Mouse (Mus musculus): ENCODE data around the gene Gm49358. TPM values are rescaled to one million over a fixed set of nuclear protein-coding genes. Genes with fewer than 3 reads are reported as not detected.

Gene Gm49358
- total and polyA plus RNA-seq, 3 experiments = 2.0 TPM; not detected in 2

DNA sequence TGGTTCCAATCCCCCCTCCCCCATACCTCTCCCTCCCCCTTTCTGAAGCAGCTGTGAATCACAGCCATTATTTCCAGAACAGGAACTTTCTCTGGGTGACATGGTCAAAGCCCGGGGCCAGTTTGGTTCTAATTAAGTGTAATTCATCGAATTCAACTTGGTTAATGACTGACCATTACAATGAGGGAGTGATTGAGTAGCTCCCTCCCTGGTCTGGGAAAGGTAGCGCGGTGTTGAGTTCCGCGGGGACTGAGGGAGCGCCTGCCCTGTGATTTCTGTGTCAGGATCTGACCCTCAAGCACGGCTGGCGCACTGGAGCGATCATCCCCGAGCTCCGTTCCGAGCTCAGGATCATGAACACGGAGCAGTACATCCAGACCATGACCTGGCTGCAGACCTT is 61.1 kb downstream of the Gm49358 start:
- Histone ChIP-seq H3K4me3 (replicated peaks in 1 of 3; ENCODE audit: low read depth in 2 of 3, low read length in 2 of 3, poor library complexity in 1 of 3) (no peak overlapping the region), H3K9ac (ENCODE audit: insufficient read depth, low read depth) (no peak overlapping the region), H3K4me1 (ENCODE audit: control insufficient read depth in 1 of 2, insufficient read depth in 2 of 2) (peaks cover 0 to 42% of the 10 kb centered on the region in 2 experiments; a peak in 2 of 4 replicates), H3K9me3 (replicated peaks; ENCODE audit: low read length) (peaks cover 2% of the 10 kb centered on the region), H3K79me2 (replicated peaks; ENCODE audit: control insufficient read depth, extremely low read depth, insufficient read depth, poor library complexity, severe bottlenecking) (no peaks in the 10 kb centered on the region), H3K36me3 (replicated peaks in 1 of 2; ENCODE audit: control insufficient read depth in 1 of 2, insufficient read depth in 1 of 2, low read length in 1 of 2) (peaks cover 37 to 95% of the 10 kb centered on the region in 2 experiments), H3K4me2 (ENCODE audit: insufficient read depth, low read depth, poor library complexity, severe bottlenecking) (no peak overlapping the region), H3K27me3 (replicated peaks) (no peaks in the 10 kb centered on the region), H3K27ac (ENCODE audit: insufficient read depth, low read depth) (no peak overlapping the region)
- TF ChIP-seq SMC3 (IDR thresholded peaks at IDR 0.05; ENCODE audit: low read depth, low read length) (no peak), MYC (IDR thresholded peaks at IDR 0.05; ENCODE audit: low read depth, low read length) (no peak), PAX5 (IDR thresholded peaks at IDR 0.05; ENCODE audit: low read length) (no peak), BHLHE40 (IDR thresholded peaks at IDR 0.05; ENCODE audit: low read depth, low read length) (no peak), ETS1 (conservative IDR thresholded peaks at IDR 0.05; ENCODE audit: low read depth, low read length) (no peak), JUN (IDR thresholded peaks at IDR 0.05; ENCODE audit: insufficient read depth, low read depth, low read length) (no peak), MAX (IDR thresholded peaks at IDR 0.05; ENCODE audit: low read length) (no peak), RAD21 (IDR thresholded peaks at IDR 0.05; ENCODE audit: low read depth, low read length) (no peak), ZNF384 (IDR thresholded peaks at IDR 0.05; ENCODE audit: low read depth, low read length) (no peak), TBP (conservative IDR thresholded peaks at IDR 0.05; ENCODE audit: low read depth, low read length) (no peak), EP300 (IDR thresholded peaks at IDR 0.05; ENCODE audit: low read length) (no peak), JUND (conservative IDR thresholded peaks at IDR 0.05; ENCODE audit: low read depth, low read length) (no peak), HCFC1 (IDR thresholded peaks at IDR 0.05; ENCODE audit: low read depth, low read length) (no peak), POLR2AphosphoS2 (IDR thresholded peaks at IDR 0.05; ENCODE audit: low read depth, low read length) (no peak), IRF4 (IDR thresholded peaks at IDR 0.05; ENCODE audit: low read depth, low read length) (no peak), GABPA (IDR thresholded peaks at IDR 0.05; ENCODE audit: insufficient replicate concordance, low read depth, low read length) (no peak)
- DNase-seq (ENCODE audit: extremely low read depth) = no peak
- dilution Hi-C loops (cut with MboI; ENCODE audit: extremely low pct_ligation_motif_present, extremely low pct_unique_long_range_greater_than_20kb, low sequenced_read_pairs) = no loop called here
- in situ Hi-C loops (cut with MboI; ENCODE audit: low pct_ligation_motif_present, low pct_unique_long_range_greater_than_20kb, low sequenced_read_pairs) = no loop called here

GRCm38 (mm10) chr10:86825871-86826522 is 62.2 kb downstream of the Gm49358 start:
- Histone ChIP-seq H3K4me1 (ENCODE audit: control insufficient read depth in 1 of 2, insufficient read depth in 2 of 2) (peaks cover 0 to 42% of the 10 kb centered on the region in 2 experiments; a peak in 2 of 4 replicates), H3K4me2 (ENCODE audit: insufficient read depth, low read depth, poor library complexity, severe bottlenecking) (no peak overlapping the region), H3K4me3 (replicated peaks in 1 of 3; ENCODE audit: low read depth in 2 of 3, low read length in 2 of 3, poor library complexity in 1 of 3) (no peak overlapping the region), H3K9me3 (replicated peaks; ENCODE audit: low read length) (peaks cover 2% of the 10 kb centered on the region), H3K9ac (ENCODE audit: insufficient read depth, low read depth) (no peak overlapping the region), H3K27ac (ENCODE audit: insufficient read depth, low read depth) (no peak overlapping the region), H3K27me3 (replicated peaks) (no peaks in the 10 kb centered on the region), H3K36me3 (replicated peaks in 1 of 2; ENCODE audit: control insufficient read depth in 1 of 2, insufficient read depth in 1 of 2, low read length in 1 of 2) (peaks cover 26 to 91% of the 10 kb centered on the region in 2 experiments), H3K79me2 (replicated peaks; ENCODE audit: control insufficient read depth, extremely low read depth, insufficient read depth, poor library complexity, severe bottlenecking) (no peaks in the 10 kb centered on the region)
- dilution Hi-C loops (cut with MboI; ENCODE audit: extremely low pct_ligation_motif_present, extremely low pct_unique_long_range_greater_than_20kb, low sequenced_read_pairs) = no loop called here
- TF ChIP-seq SMC3 (IDR thresholded peaks at IDR 0.05; ENCODE audit: low read depth, low read length) (no peak), GABPA (IDR thresholded peaks at IDR 0.05; ENCODE audit: insufficient replicate concordance, low read depth, low read length) (no peak), MAZ (IDR thresholded peaks at IDR 0.05; ENCODE audit: low read depth, low read length) (no peak)
- in situ Hi-C loops (cut with MboI; ENCODE audit: low pct_ligation_motif_present, low pct_unique_long_range_greater_than_20kb, low sequenced_read_pairs) = no loop called here
- no peak for DNase-seq (ENCODE audit: extremely low read depth)

Data from CH12.LX (cell line).